Mouse (Mus musculus): Measurements from ENCODE around the gene Hsd17b6. TPM values are rescaled to one million over a fixed set of nuclear protein-coding genes. Genes with fewer than 3 reads are reported as not detected.

The Hsd17b6 gene
- total and polyA plus RNA-seq, 3 experiments = 0.08 TPM; not detected in 2

- peak; percentile 91 for DNase-seq (ENCODE audit: extremely low read depth)
- Histone ChIP-seq H3K9ac (ENCODE audit: insufficient read depth, low read depth) (peak within 1 kb of the TSS; percentile 80), H3K4me2 (ENCODE audit: insufficient read depth, low read depth, poor library complexity, severe bottlenecking) (peak within 1 kb of the TSS; percentile 93), H3K27me3 (replicated peaks) (no peaks in the 10 kb centered on the region), H3K9me3 (replicated peaks; ENCODE audit: low read length) (no peaks in the 10 kb centered on the region), H3K4me1 (ENCODE audit: control insufficient read depth in 1 of 2, insufficient read depth in 2 of 2) (peaks cover 2 to 11% of the 10 kb centered on the region in 2 experiments; a peak in 1 of 4 replicates), H3K36me3 (replicated peaks in 1 of 2; ENCODE audit: control insufficient read depth in 1 of 2, insufficient read depth in 1 of 2, low read length in 1 of 2) (peaks cover 16 to 24% of the 10 kb centered on the region in 2 experiments), H3K79me2 (replicated peaks; ENCODE audit: control insufficient read depth, extremely low read depth, insufficient read depth, poor library complexity, severe bottlenecking) (peaks cover 7% of the 10 kb centered on the region), H3K4me3 (replicated peaks in 1 of 3; ENCODE audit: low read depth in 2 of 3, low read length in 2 of 3, poor library complexity in 1 of 3) (peak within 1 kb of the TSS; percentile 73 to 88 (median 78)), H3K27ac (ENCODE audit: insufficient read depth, low read depth) (peak within 1 kb of the TSS; percentile 20; the same call in 1 of the 2 replicates)
- TF ChIP-seq TBP (conservative IDR thresholded peaks at IDR 0.05; ENCODE audit: low read depth, low read length) (peak; percentile 70; the same call in 1 of the 2 replicates), POLR2A (IDR thresholded peaks at IDR 0.05; ENCODE audit: low read depth, low read length) (peak; percentile 88), MAX (IDR thresholded peaks at IDR 0.05; ENCODE audit: low read length) (no peak; the same call in 1 of the 2 replicates), KAT2A (IDR thresholded peaks at IDR 0.05; ENCODE audit: insufficient replicate concordance, low read length) (peak; percentile 97), E2F4 (IDR thresholded peaks at IDR 0.05; ENCODE audit: insufficient replicate concordance, low read depth, low read length) (peak; percentile 98), MXI1 (IDR thresholded peaks at IDR 0.05; ENCODE audit: low read depth, low read length) (peak; percentile 63; the same call in 1 of the 2 replicates), HCFC1 (IDR thresholded peaks at IDR 0.05; ENCODE audit: low read depth, low read length) (peak; percentile 98), MAZ (IDR thresholded peaks at IDR 0.05; ENCODE audit: low read depth, low read length) (no peak), NRF1 (IDR thresholded peaks at IDR 0.05; ENCODE audit: low read depth, low read length) (peak; percentile 94), NELFE (IDR thresholded peaks at IDR 0.05; ENCODE audit: low read depth, low read length) (0 out of 2 replicates have a peak, but pooled peaks have one; percentile 33), MAFK (IDR thresholded peaks at IDR 0.05; ENCODE audit: insufficient replicate concordance, low read length) (no peak), ETS1 (conservative IDR thresholded peaks at IDR 0.05; ENCODE audit: low read depth, low read length) (no peak), TCF12 (IDR thresholded peaks at IDR 0.05; ENCODE audit: low read depth, low read length) (peak; percentile 78), ELF1 (IDR thresholded peaks at IDR 0.05; ENCODE audit: low read depth, low read length) (peak; percentile 85), CHD2 (IDR thresholded peaks at IDR 0.05; ENCODE audit: low read length) (peak; percentile 93), MEF2A (IDR thresholded peaks at IDR 0.05; ENCODE audit: borderline replicate concordance, low read depth, low read length) (peak; percentile 20; the same call in 1 of the 2 replicates), GABPA (IDR thresholded peaks at IDR 0.05; ENCODE audit: insufficient replicate concordance, low read depth, low read length) (peak; percentile 41; the same call in 1 of the 2 replicates), SIN3A (IDR thresholded peaks at IDR 0.05; ENCODE audit: low read length) (peak; percentile 72; the same call in 1 of the 2 replicates), MYC (IDR thresholded peaks at IDR 0.05; ENCODE audit: low read depth, low read length) (no peak; the same call in 1 of the 2 replicates), CHD1 (IDR thresholded peaks at IDR 0.05; ENCODE audit: low read depth, low read length) (no peak)
- in situ Hi-C loops (cut with MboI; ENCODE audit: low pct_ligation_motif_present, low pct_unique_long_range_greater_than_20kb, low sequenced_read_pairs) = no loop called here
- dilution Hi-C loops (cut with MboI; ENCODE audit: extremely low pct_ligation_motif_present, extremely low pct_unique_long_range_greater_than_20kb, low sequenced_read_pairs) = no loop called here
These were observed 7.9 kb upstream of the Hsd17b6 start, which contains the start of gene Prim1 for GRCm38 (mm10) chr10:128015068-128015934. Prim1 (plus strand) TSS chr10:128015168.

Measured in CH12.LX (cell line).